Mouse (Mus musculus) olfactory bulb, adult 2 months (tissue): Measurements from ENCODE around the gene Hdac5.

Source experiments
- CTCF ChIP-seq: fragments of 200-500 bp; IDR thresholded peaks from 2 replicates; pipeline ENCODE4 v1.5.1; 2012; ENCODE audit warnings: low read depth, mild to moderate bottlenecking, low read length, moderate library complexity; ENCODE audit not compliant: insufficient read depth
- POLR2A ChIP-seq: fragments of 200-500 bp; IDR thresholded peaks from 2 replicates; pipeline ENCODE4 v1.6.1; 2012; ENCODE audit warnings: mild to moderate bottlenecking, low read depth, low read length, moderate library complexity; ENCODE audit not compliant: insufficient read depth

DNA sequence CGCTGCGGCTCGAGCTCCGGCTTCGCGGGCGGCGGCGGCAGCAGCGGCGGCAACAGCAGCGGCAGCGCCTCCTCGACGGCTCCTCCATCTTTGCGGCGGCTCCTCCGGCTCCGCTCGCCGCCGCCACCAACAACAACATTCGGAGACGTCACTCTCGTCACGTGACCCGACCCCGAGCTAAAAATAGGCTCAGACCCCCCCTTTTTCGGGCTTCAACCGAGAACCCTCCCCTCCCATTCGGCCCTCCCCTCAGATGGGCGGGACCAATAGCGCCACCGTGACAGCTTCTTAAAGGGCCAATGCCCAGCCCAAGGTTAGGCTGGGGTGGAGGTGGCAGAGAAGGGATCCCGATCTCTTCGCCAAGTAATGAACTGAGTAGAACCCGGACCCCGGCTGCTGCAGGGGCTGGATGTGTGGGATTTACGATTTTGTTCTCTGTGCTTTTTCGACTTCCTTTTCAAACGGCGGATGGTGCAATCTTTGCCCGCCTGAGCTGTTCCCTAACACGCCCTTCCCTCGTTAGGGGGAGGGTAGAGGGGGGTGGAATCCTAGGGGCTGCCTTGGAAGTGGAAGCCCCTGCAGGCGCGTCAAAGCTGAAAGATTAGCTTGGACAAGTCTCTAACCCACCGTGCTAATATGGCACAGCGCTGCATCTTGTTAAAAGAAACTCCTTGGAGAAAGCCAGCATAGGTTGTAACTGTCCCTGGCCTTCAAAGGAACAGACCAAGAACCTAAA lies at the start of gene Hdac5:
- TF ChIP-seq POLR2A: peak; percentile 80
- TF ChIP-seq CTCF: no peak
